Mouse (Mus musculus) brain, embryonic 14.5 days (tissue): ENCODE measurements around the gene Tubb2b. TPM values are rescaled to one million over a fixed set of nuclear protein-coding genes. Genes with fewer than 3 reads are reported as not detected.

Experiments used
- DNase-seq: peaks from one replicate; pipeline ENCODE4 v3.0.0-alpha.2; 2011; ENCODE audit warnings: low read depth
- CTCF ChIP-seq: fragments of 200-500 bp; IDR thresholded peaks from 2 replicates; pipeline ENCODE4 v1.5.1; 2012; ENCODE audit warnings: inconsistent platforms, mild to moderate bottlenecking, moderate library complexity, borderline replicate concordance; ENCODE audit not compliant: insufficient read depth, insufficient read length; ENCODE audit errors: extremely low read depth
- POLR2A ChIP-seq: fragments of 200-500 bp; IDR thresholded peaks from 2 replicates; pipeline ENCODE4 v1.6.1; 2012; ENCODE audit warnings: mild to moderate bottlenecking, inconsistent platforms, borderline replicate concordance; ENCODE audit not compliant: poor library complexity, insufficient read depth, insufficient read length, severe bottlenecking; ENCODE audit errors: extremely low read depth
- polyA plus RNA-seq: library from polyadenylated mRNA; depleted of rRNA; stranded (reverse); fragments of >200 nt; gene quantifications from 2 replicates; pipeline ENCODE4 v1.2.3, GENCODE M21; 2012

Gene Tubb2b
- polyA plus RNA-seq, 1 experiment = 7,416 TPM

GRCm38 (mm10) chr13:34114654-34115053, 15.6 kb downstream of the Tubb2b start:
- DNase-seq = no peak
- TF ChIP-seq CTCF (no peak), POLR2A (no peak)

GRCm38 (mm10) chr13:34113086-34113485, 17.2 kb downstream of the Tubb2b start:
- TF ChIP-seq POLR2A (no peak), CTCF (no peak)
- no peak for DNase-seq

GRCm38 (mm10) chr13:34112369-34113081, 17.7 kb downstream of the Tubb2b start:
- TF ChIP-seq CTCF (no peak), POLR2A (no peak)
- DNase-seq = no peak

GRCm38 (mm10) chr13:34111878-34112277, 18.4 kb downstream of the Tubb2b start:
- TF ChIP-seq POLR2A = no peak
- TF ChIP-seq CTCF = no peak
- DNase-seq = no peak

GRCm38 (mm10) chr13:34111019-34111418, 19.2 kb downstream of the Tubb2b start:
- no peak for DNase-seq
- no peak for TF ChIP-seq POLR2A
- no peak for TF ChIP-seq CTCF

- DNase-seq = no peak
- no peak for TF ChIP-seq CTCF
- no peak for TF ChIP-seq POLR2A
Measured at GRCm38 (mm10) chr13:34109677-34110058, 20.6 kb downstream of the Tubb2b start.

- TF ChIP-seq POLR2A (no peak), CTCF (no peak)
- DNase-seq = no peak
Measured at GRCm38 (mm10) chr13:34109035-34109676, 21.1 kb downstream of the Tubb2b start.

GRCm38 (mm10) chr13:34106999-34107398, 23.3 kb downstream of the Tubb2b start:
- TF ChIP-seq POLR2A = no peak
- no peak for TF ChIP-seq CTCF
- no peak for DNase-seq

- DNase-seq = no peak
- TF ChIP-seq CTCF (no peak), POLR2A (no peak)
Measured at GRCm38 (mm10) chr13:34106256-34106655, 24.0 kb downstream of the Tubb2b start.

GRCm38 (mm10) chr13:34105364-34105763, 24.9 kb downstream of the Tubb2b start:
- TF ChIP-seq CTCF = no peak
- TF ChIP-seq POLR2A = no peak

GRCm38 (mm10) chr13:34101908-34102307, 28.4 kb downstream of the Tubb2b start:
- TF ChIP-seq POLR2A (no peak), CTCF (no peak)
- no peak for DNase-seq

More at GRCm38 (mm10) chr13:34105364-34105763, 24.9 kb downstream of the Tubb2b start:
- no peak for DNase-seq

GRCm38 (mm10) chr13:34101247-34101646, 29.0 kb downstream of the Tubb2b start:
- DNase-seq = no peak
- no peak for TF ChIP-seq POLR2A
- TF ChIP-seq CTCF = no peak
